Mouse (Mus musculus): ENCODE measurements around the gene Uqcr11. TPM values are rescaled to one million over a fixed set of nuclear protein-coding genes. Genes with fewer than 3 reads are reported as not detected.

Uqcr11 gene
- polyA plus RNA-seq, 1 experiment from 2014 or later = 806 TPM

GRCm38 (mm10) chr10:80398719-80399190 lies 7.9 kb downstream of the Uqcr11 start:
- 0% methylated on average over 54 of the region's 59 CpGs for WGBS
- Histone ChIP-seq H3K4me2 (replicated peaks; ENCODE audit: low read depth, low read length) (peak overlapping the region; percentile 59), H3K9ac (ENCODE audit: low read depth, low read length) (peak overlapping the region; percentile 98), H3K27ac (ENCODE audit: low read depth, low read length) (peak overlapping the region; percentile 100), H3K27me3 (ENCODE audit: control insufficient read depth, insufficient read depth, low read length) (no peaks in the 10 kb centered on the region), H3K9me3 (ENCODE audit: control insufficient read depth, low read length) (no peaks in the 10 kb centered on the region), H3K4me3 (ENCODE audit: low read length) (peak overlapping the region; percentile 77), H3K36me3 (ENCODE audit: control insufficient read depth, insufficient read depth, low read length) (peaks cover 59% of the 10 kb centered on the region), H3K4me1 (ENCODE audit: control insufficient read depth, insufficient read depth, low read length) (peaks cover 19% of the 10 kb centered on the region)
- peak; percentile 88 for ATAC-seq (ENCODE audit: low FRiP score, low TSS enrichment)

- peak overlapping the region; percentile 98 for H3K9ac ChIP-seq (ENCODE audit: low read depth, low read length)
- peaks cover 19% of the 10 kb centered on the region for H3K4me1 ChIP-seq (ENCODE audit: control insufficient read depth, insufficient read depth, low read length)
- H3K4me3 ChIP-seq (ENCODE audit: low read length) = peak overlapping the region; percentile 77
- H3K9me3 ChIP-seq (ENCODE audit: control insufficient read depth, low read length) = no peaks in the 10 kb centered on the region
- peak overlapping the region; percentile 59 for H3K4me2 ChIP-seq (replicated peaks; ENCODE audit: low read depth, low read length)
- ATAC-seq (ENCODE audit: low FRiP score, low TSS enrichment) = no peak
- peak overlapping the region; percentile 100 for H3K27ac ChIP-seq (ENCODE audit: low read depth, low read length)
- H3K36me3 ChIP-seq (ENCODE audit: control insufficient read depth, insufficient read depth, low read length) = peaks cover 59% of the 10 kb centered on the region
- H3K27me3 ChIP-seq (ENCODE audit: control insufficient read depth, insufficient read depth, low read length) = no peaks in the 10 kb centered on the region
- WGBS = 0% methylated on average over 1 of the region's 1 CpGs
Measured at GRCm38 (mm10) chr10:80398174-80398535, 8.5 kb downstream of the Uqcr11 start.

GRCm38 (mm10) chr10:80397524-80398173 lies 9.0 kb downstream of the Uqcr11 start:
- Histone ChIP-seq H3K27me3 (ENCODE audit: control insufficient read depth, insufficient read depth, low read length) (no peaks in the 10 kb centered on the region), H3K27ac (ENCODE audit: low read depth, low read length) (peak overlapping the region; percentile 100; the same call in 1 of the 2 replicates), H3K4me1 (ENCODE audit: control insufficient read depth, insufficient read depth, low read length) (peaks cover 19% of the 10 kb centered on the region), H3K36me3 (ENCODE audit: control insufficient read depth, insufficient read depth, low read length) (peaks cover 59% of the 10 kb centered on the region), H3K9me3 (ENCODE audit: control insufficient read depth, low read length) (no peaks in the 10 kb centered on the region), H3K4me2 (replicated peaks; ENCODE audit: low read depth, low read length) (peak overlapping the region; percentile 59), H3K4me3 (ENCODE audit: low read length) (peak overlapping the region; percentile 77), H3K9ac (ENCODE audit: low read depth, low read length) (peak overlapping the region; percentile 98)
- ATAC-seq (ENCODE audit: low FRiP score, low TSS enrichment) = no peak
- WGBS = 43% methylated on average over 8 of the region's 8 CpGs

- H3K27ac ChIP-seq (ENCODE audit: low read depth, low read length) = 0 out of 2 replicates have a peak overlapping the region, but pooled peaks have one; percentile 24
- H3K9ac ChIP-seq (ENCODE audit: low read depth, low read length) = peak overlapping the region; percentile 98
- H3K36me3 ChIP-seq (ENCODE audit: control insufficient read depth, insufficient read depth, low read length) = peaks cover 59% of the 10 kb centered on the region
- H3K9me3 ChIP-seq (ENCODE audit: control insufficient read depth, low read length) = no peaks in the 10 kb centered on the region
- 92% methylated on average over 11 of the region's 11 CpGs for WGBS
- peak overlapping the region; percentile 77 for H3K4me3 ChIP-seq (ENCODE audit: low read length)
- ATAC-seq (ENCODE audit: low FRiP score, low TSS enrichment) = no peak
- H3K4me1 ChIP-seq (ENCODE audit: control insufficient read depth, insufficient read depth, low read length) = peaks cover 19% of the 10 kb centered on the region
- H3K4me2 ChIP-seq (replicated peaks; ENCODE audit: low read depth, low read length) = peak overlapping the region; percentile 59
- H3K27me3 ChIP-seq (ENCODE audit: control insufficient read depth, insufficient read depth, low read length) = no peaks in the 10 kb centered on the region
Measured at GRCm38 (mm10) chr10:80396822-80397523, 9.7 kb downstream of the Uqcr11 start.

GRCm38 (mm10) chr10:80395025-80395627 lies 11.5 kb downstream of the Uqcr11 start:
- peaks cover 64% of the 10 kb centered on the region for H3K36me3 ChIP-seq (ENCODE audit: control insufficient read depth, insufficient read depth, low read length)
- no peak overlapping the region for H3K9ac ChIP-seq (ENCODE audit: low read depth, low read length)
- H3K4me3 ChIP-seq (ENCODE audit: low read length) = no peak overlapping the region
- no peak overlapping the region for H3K27ac ChIP-seq (ENCODE audit: low read depth, low read length)
- H3K9me3 ChIP-seq (ENCODE audit: control insufficient read depth, low read length) = no peaks in the 10 kb centered on the region
- H3K27me3 ChIP-seq (ENCODE audit: control insufficient read depth, insufficient read depth, low read length) = no peaks in the 10 kb centered on the region
- no peak overlapping the region for H3K4me2 ChIP-seq (replicated peaks; ENCODE audit: low read depth, low read length)
- 94% methylated on average over 35 of the region's 35 CpGs for WGBS
- peaks cover 16% of the 10 kb centered on the region for H3K4me1 ChIP-seq (ENCODE audit: control insufficient read depth, insufficient read depth, low read length)
- ATAC-seq (ENCODE audit: low FRiP score, low TSS enrichment) = no peak

- no peaks in the 10 kb centered on the region for H3K9me3 ChIP-seq (ENCODE audit: control insufficient read depth, low read length)
- WGBS = 91% methylated on average over 5 of the region's 5 CpGs
- H3K4me1 ChIP-seq (ENCODE audit: control insufficient read depth, insufficient read depth, low read length) = peaks cover 22% of the 10 kb centered on the region
- H3K27me3 ChIP-seq (ENCODE audit: control insufficient read depth, insufficient read depth, low read length) = no peaks in the 10 kb centered on the region
- H3K9ac ChIP-seq (ENCODE audit: low read depth, low read length) = no peak overlapping the region
- no peak overlapping the region for H3K4me3 ChIP-seq (ENCODE audit: low read length)
- H3K27ac ChIP-seq (ENCODE audit: low read depth, low read length) = no peak overlapping the region
- no peak for ATAC-seq (ENCODE audit: low FRiP score, low TSS enrichment)
- H3K36me3 ChIP-seq (ENCODE audit: control insufficient read depth, insufficient read depth, low read length) = peaks cover 64% of the 10 kb centered on the region
- H3K4me2 ChIP-seq (replicated peaks; ENCODE audit: low read depth, low read length) = no peak overlapping the region
Measured at GRCm38 (mm10) chr10:80392687-80393086, 13.9 kb downstream of the Uqcr11 start.

GRCm38 (mm10) chr10:80390697-80391096 lies 15.9 kb downstream of the Uqcr11 start:
- Histone ChIP-seq H3K27ac (ENCODE audit: low read depth, low read length) (no peak overlapping the region), H3K9ac (ENCODE audit: low read depth, low read length) (no peak overlapping the region), H3K4me2 (replicated peaks; ENCODE audit: low read depth, low read length) (no peak overlapping the region), H3K4me1 (ENCODE audit: control insufficient read depth, insufficient read depth, low read length) (peaks cover 12% of the 10 kb centered on the region), H3K9me3 (ENCODE audit: control insufficient read depth, low read length) (no peaks in the 10 kb centered on the region), H3K36me3 (ENCODE audit: control insufficient read depth, insufficient read depth, low read length) (peaks cover 51% of the 10 kb centered on the region), H3K4me3 (ENCODE audit: low read length) (no peak overlapping the region), H3K27me3 (ENCODE audit: control insufficient read depth, insufficient read depth, low read length) (no peaks in the 10 kb centered on the region)
- no peak for ATAC-seq (ENCODE audit: low FRiP score, low TSS enrichment)
- WGBS = 85% methylated on average over 9 of the region's 9 CpGs

- Histone ChIP-seq H3K9me3 (ENCODE audit: control insufficient read depth, low read length) (no peaks in the 10 kb centered on the region), H3K4me3 (ENCODE audit: low read length) (no peak overlapping the region), H3K4me2 (replicated peaks; ENCODE audit: low read depth, low read length) (no peak overlapping the region), H3K27me3 (ENCODE audit: control insufficient read depth, insufficient read depth, low read length) (no peaks in the 10 kb centered on the region), H3K27ac (ENCODE audit: low read depth, low read length) (no peak overlapping the region), H3K36me3 (ENCODE audit: control insufficient read depth, insufficient read depth, low read length) (peaks cover 46% of the 10 kb centered on the region), H3K4me1 (ENCODE audit: control insufficient read depth, insufficient read depth, low read length) (peaks cover 25% of the 10 kb centered on the region), H3K9ac (ENCODE audit: low read depth, low read length) (no peak overlapping the region)
- ATAC-seq (ENCODE audit: low FRiP score, low TSS enrichment) = no peak
- WGBS = 81% methylated on average over 4 of the region's 4 CpGs
Measured at GRCm38 (mm10) chr10:80389185-80389708, 17.4 kb downstream of the Uqcr11 start.
